Mouse (Mus musculus): ENCODE results near the gene Repin1. TPM values are rescaled to one million over a fixed set of nuclear protein-coding genes. Genes with fewer than 3 reads are reported as not detected.

Repin1 gene
- polyA plus RNA-seq, 1 experiment from 2014 or later = 26.6 TPM

DNA sequence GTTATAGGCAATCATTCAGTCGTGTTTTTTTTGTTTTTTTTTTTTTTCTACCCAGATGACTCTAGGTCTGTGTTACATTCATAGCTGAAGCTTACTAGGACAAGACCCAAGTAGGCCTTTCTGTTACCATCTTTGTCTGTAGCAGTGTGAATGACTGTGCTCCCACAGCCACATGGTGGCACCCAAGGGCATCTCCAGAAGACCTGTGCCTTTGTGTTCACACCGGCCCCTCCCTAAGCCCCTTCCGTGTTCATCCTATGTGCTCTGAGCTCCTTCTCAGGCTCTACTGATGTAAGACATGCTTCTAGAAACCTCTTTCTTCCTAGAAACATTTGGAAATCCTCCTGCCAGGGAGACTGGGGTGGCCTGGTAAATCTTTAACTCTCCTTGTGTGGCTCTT, 53.3 kb downstream of the Repin1 start, which contains the start of gene Gimap8:
Gimap8 (plus strand) TSS at position 240 of the 400 bp plus-strand sequence.
- Histone ChIP-seq H3K4me2 (peak within 1 kb of the TSS; percentile 13; the same call in 1 of the 2 replicates), H3K9me3 (no peaks in the 10 kb centered on the region), H3K27me3 (replicated peaks) (no peaks in the 10 kb centered on the region), H3K36me3 (no peaks in the 10 kb centered on the region), H3K9ac (no peak within 1 kb of the TSS), H3K4me3 (replicated peaks) (no peak within 1 kb of the TSS), H3K27ac (no peak within 1 kb of the TSS), H3K4me1 (no peaks in the 10 kb centered on the region)
- WGBS = 39% methylated on average over 3 of the region's 3 CpGs
- no peak for ATAC-seq (ENCODE audit: insufficient read depth, low FRiP score, low read depth)

DNA sequence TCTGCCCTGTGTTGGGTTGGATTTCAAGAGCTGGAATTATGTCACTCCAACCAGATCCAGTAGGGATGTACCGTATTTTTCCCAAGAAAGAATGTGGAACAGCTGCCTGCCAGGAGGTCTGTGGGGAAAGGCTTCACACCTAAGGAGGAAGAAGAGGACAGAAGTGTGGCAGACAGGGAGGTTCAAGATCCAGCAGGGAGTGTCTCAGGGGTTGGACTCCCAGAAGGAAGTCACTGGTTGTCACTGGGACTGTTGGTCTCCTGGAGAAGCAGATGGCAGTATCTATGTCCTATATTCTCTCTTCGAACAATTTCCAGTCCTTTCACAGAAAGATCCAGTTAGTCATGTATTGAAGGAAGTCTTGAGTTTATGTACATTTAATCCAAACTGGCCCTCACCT, 53.9 kb downstream of the Repin1 start:
- ATAC-seq (ENCODE audit: insufficient read depth, low FRiP score, low read depth) = no peak
- Histone ChIP-seq H3K9ac (no peak overlapping the region), H3K4me1 (no peaks in the 10 kb centered on the region), H3K4me3 (replicated peaks) (no peak overlapping the region), H3K4me2 (no peak overlapping the region), H3K9me3 (no peaks in the 10 kb centered on the region), H3K27ac (no peak overlapping the region), H3K27me3 (replicated peaks) (no peaks in the 10 kb centered on the region), H3K36me3 (no peaks in the 10 kb centered on the region)
- 86% methylated on average over 2 of the region's 2 CpGs for WGBS

Other genes starting within 250 kb of the Repin1 start
- 16.1 and 17.2 TPM in 2 replicates for gene Krba1, start 198.3 kb upstream of the Repin1 start, polyA plus RNA-seq (2015; fragmentation: Nextera tagmentation; extraction: Ambion mirVana)
- 25.3 and 26.2 TPM in 2 replicates for gene Zfp467, start 148.1 kb upstream of the Repin1 start, polyA plus RNA-seq (2015; fragmentation: Nextera tagmentation; extraction: Ambion mirVana)
- gene Sspo, start 145.7 kb upstream of the Repin1 start, polyA plus RNA-seq (2015; fragmentation: Nextera tagmentation; extraction: Ambion mirVana) = 0.26 and 0.27 TPM in 2 replicates
- 22.7 and 23.4 TPM in 2 replicates for gene Atp6v0e2, start 56.3 kb upstream of the Repin1 start, polyA plus RNA-seq (2015; fragmentation: Nextera tagmentation; extraction: Ambion mirVana)
- 5.4 and 9.6 TPM in 2 replicates for gene Lrrc61, start 39.1 kb upstream of the Repin1 start, polyA plus RNA-seq (2015; fragmentation: Nextera tagmentation; extraction: Ambion mirVana)
- 83.2 and 89.3 TPM in 2 replicates for gene Rarres2, start 21.1 kb upstream of the Repin1 start, polyA plus RNA-seq (2015; fragmentation: Nextera tagmentation; extraction: Ambion mirVana)
- not detected in 2 replicates for gene Gm45021, start 4.3 kb upstream of the Repin1 start, polyA plus RNA-seq (2015; fragmentation: Nextera tagmentation; extraction: Ambion mirVana)
- gene Gm44965, start 58 bp downstream of the Repin1 start, polyA plus RNA-seq (2015; fragmentation: Nextera tagmentation; extraction: Ambion mirVana) = 0.45 TPM in 1 of 2 replicates, not detected in the other
- gene Zfp775, start 8.2 kb downstream of the Repin1 start, polyA plus RNA-seq (2015; fragmentation: Nextera tagmentation; extraction: Ambion mirVana) = 4.9 and 5.4 TPM in 2 replicates
- 0.92 and 1.1 TPM in 2 replicates for gene AI854703, start 32.9 kb downstream of the Repin1 start, polyA plus RNA-seq (2015; fragmentation: Nextera tagmentation; extraction: Ambion mirVana)
- gene Gimap8, start 53.4 kb downstream of the Repin1 start, polyA plus RNA-seq (2015; fragmentation: Nextera tagmentation; extraction: Ambion mirVana) = 1.5 and 1.6 TPM in 2 replicates
- 10.7 and 12.6 TPM in 2 replicates for gene Gimap9, start 82.2 kb downstream of the Repin1 start, polyA plus RNA-seq (2015; fragmentation: Nextera tagmentation; extraction: Ambion mirVana)
- gene Gimap4, start 90.7 kb downstream of the Repin1 start, polyA plus RNA-seq (2015; fragmentation: Nextera tagmentation; extraction: Ambion mirVana) = 20.1 and 22.0 TPM in 2 replicates
- gene Gimap6, start 114.3 kb downstream of the Repin1 start, polyA plus RNA-seq (2015; fragmentation: Nextera tagmentation; extraction: Ambion mirVana) = 21.1 and 22.3 TPM in 2 replicates
- 3.3 and 3.4 TPM in 2 replicates for gene Gm28053, start 124.7 kb downstream of the Repin1 start, polyA plus RNA-seq (2015; fragmentation: Nextera tagmentation; extraction: Ambion mirVana)
- 0.23 TPM in 1 of 2 replicates, not detected in the other for gene Gimap7, start 124.7 kb downstream of the Repin1 start, polyA plus RNA-seq (2015; fragmentation: Nextera tagmentation; extraction: Ambion mirVana)
- gene Gimap1, start 145.2 kb downstream of the Repin1 start, polyA plus RNA-seq (2015; fragmentation: Nextera tagmentation; extraction: Ambion mirVana) = 21.8 and 22.2 TPM in 2 replicates
- 7.5 and 9.2 TPM in 2 replicates for gene Gimap5, start 152.3 kb downstream of the Repin1 start, polyA plus RNA-seq (2015; fragmentation: Nextera tagmentation; extraction: Ambion mirVana)
- gene Gimap3, start 177.0 kb downstream of the Repin1 start, polyA plus RNA-seq (2015; fragmentation: Nextera tagmentation; extraction: Ambion mirVana) = 0.06 and 0.18 TPM in 2 replicates
- 140 and 144 TPM in 2 replicates for gene Tmem176a, start 247.0 kb downstream of the Repin1 start, polyA plus RNA-seq (2015; fragmentation: Nextera tagmentation; extraction: Ambion mirVana)
- gene Tmem176b, start 247.6 kb downstream of the Repin1 start, polyA plus RNA-seq (2015; fragmentation: Nextera tagmentation; extraction: Ambion mirVana) = 314 and 315 TPM in 2 replicates